Mouse (Mus musculus) adrenal gland (tissue): ENCODE data around the gene Tmem215.

ENCODE experiments used
- intact Hi-C: fragments of 180-260 bp; cut with DNase I; formaldehyde crosslinking; loops from one replicate; pipeline ENCODE4 v1.15.1; 2025
- long read RNA-seq, 2 experiments: library from polyadenylated mRNA; unstranded; transcript quantifications; one replicate each; pipeline ENCODE4 v2.0.0; 2020; ENCODE audit warnings: borderline replicate concordance in 1 of 2; ENCODE audit not compliant: insufficient replicate concordance in 1 of 2

Tmem215 gene
- long read RNA-seq, experiment 1, full-length matches to known transcripts = 2 of 2 reads
- long read RNA-seq, experiment 1, partial matches to known transcripts = 0 of 2 reads
- long read RNA-seq, experiment 1, other reads (novel, unspliced or antisense) = 0 of 2 reads
- long read RNA-seq, experiment 2 = 0 reads

DNA sequence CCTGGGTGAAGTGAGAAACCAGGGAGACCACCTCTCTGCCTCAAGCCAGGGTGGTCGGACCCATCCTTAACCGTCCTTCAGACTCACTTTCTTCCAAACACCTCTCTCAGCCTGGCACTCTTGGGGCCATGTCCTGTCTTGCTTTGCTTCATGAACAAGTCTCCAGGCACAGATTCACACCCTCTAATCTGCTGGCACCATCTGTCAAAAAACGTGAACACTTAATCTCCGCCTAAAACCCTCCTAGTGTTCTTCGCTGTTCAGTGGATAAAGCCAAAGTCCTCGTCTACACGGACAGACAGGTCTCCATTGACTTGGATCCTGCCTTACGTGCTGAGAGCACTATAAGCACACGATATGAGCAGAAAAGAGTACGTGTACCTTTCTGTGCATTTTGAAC is at the start of gene Tmem215:
Gene Tmem215 (plus strand): TSS at position 301 of the 400 bp plus-strand sequence.
- intact Hi-C loops = no loop called here

DNA sequence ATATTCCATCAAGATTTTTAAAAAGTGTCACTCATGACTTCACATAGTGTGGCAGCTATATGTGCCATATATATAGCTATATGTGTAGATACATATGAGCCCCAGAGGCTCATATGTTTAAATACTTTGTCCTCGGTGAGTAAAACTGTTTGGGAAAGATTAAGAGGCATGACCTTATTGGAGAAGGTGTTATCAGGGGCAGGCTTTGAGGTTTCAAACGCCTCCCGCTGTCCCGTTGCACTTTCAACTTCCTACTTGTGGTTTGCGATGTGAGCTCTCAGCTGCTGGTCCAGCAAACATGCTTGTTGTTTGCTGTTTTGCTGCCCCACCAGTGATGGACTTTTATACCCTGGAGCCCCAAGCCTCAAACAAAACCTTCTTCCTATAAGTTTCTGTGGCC is 40.1 kb upstream of the Tmem215 start:
- intact Hi-C loops = no loop called here

DNA sequence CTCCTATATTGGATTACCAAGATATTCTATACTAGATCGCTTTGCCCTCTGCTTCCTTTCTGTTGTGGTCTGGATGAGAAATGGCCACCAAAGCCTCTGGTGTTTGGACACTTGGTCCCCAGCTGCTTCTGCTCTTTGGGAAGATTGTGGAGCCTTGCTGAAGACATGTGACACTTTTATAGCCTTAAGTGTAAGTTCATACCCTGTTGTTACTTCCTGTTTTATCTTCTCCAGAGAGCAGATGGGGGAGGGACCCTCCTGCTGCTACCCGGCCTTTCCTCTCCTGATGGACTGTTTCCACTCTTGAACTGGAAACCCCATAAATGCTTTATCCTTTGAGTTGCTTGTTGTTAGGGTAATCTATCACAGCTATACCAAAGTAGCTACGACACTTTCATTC is 38.6 kb upstream of the Tmem215 start:
- intact Hi-C loops = no loop called here

DNA sequence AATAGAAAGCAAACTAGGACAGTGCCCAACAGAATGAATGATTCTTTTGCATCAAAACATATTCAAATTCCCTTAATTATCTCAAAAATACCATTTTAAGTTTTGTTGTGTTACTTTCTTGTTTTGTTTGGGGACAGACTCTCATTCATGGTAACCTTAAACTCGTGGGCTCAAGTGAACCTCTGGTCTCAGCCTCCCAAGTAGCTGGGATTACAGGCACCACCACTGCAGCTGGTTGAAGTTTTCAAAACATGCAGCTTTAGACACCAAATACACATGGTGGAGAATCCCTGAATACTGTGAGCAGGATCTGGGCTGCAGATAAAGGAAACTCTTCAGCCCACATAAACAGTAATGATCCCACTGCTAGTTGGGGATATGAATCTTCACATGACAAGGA is 37.6 kb upstream of the Tmem215 start:
- intact Hi-C loops = no loop called here

DNA sequence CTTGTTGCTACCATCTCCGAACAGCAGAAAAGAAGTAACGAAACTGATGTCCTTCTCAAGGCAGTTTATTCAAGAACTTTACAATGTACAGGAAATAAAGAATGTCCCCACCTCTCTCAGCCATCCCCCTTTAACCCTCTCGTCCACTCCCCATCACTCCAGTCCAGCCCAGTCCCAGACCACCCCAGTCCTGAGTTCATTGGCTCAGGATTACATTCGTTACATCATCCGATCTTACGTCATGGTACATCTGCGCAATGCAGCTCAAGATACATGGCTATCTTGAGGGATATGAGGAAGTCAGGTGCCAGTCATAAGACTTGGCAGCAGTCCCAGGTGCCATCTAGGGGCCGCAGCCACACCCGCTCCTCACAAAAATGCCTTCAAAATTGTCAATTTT is 28.4 kb upstream of the Tmem215 start:
- intact Hi-C loops = no loop called here

DNA sequence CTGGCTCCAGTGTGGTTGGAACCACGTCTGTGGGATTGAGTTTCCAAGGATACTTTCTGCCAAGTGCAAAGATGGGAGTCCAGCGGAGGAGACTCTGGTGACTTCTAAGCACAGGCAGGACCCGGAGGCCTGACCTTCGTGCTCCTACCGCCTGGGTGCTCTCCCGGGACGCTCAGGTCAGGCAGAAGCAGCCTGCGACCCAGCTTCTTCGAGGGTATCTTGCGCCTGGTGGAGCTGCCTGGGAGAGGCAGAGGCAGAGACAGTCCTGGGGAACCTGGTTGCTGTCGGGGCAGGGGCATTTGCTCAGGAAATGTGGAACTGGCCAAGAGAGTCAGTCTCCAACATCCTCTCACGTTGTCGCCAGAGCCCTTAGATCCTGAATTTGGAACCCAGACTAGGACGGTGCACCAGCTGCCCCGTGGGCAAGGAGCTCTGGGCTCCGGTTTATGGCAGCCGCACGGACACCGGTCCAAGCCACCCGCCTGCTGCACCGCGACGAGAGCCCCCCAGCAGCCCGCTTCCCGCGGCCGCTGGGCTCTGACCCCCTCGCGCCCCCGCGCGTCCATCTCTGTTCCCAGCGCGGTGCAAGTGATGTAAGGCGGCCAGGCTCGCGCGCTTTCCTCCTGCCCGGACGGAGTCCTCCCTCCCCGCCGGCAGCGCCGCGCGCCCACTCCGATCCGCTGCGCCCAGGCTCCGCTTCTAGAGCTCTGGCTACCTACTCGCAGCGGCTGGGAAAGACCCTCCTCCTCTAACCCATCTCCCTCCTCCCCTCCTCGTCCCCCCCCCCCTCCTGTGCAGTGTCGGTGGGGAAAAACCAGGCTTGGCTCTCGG is 935 bp downstream of the Tmem215 start:
- intact Hi-C loops = no loop called here

DNA sequence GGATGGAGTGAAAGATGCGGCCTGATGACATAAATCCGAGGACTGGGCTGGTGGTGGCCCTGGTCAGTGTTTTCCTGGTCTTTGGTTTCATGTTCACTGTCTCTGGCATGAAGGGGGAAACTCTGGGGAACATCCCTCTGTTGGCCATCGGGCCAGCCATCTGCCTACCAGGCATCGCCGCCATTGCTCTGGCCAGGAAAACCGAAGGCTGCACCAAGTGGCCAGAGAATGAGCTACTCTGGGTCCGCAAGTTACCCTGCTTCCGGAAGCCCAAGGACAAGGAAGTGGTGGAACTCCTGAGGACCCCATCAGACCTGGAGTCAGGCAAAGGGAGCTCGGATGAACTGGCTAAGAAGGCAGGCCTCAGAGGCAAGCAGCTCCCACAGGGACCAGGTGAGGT is 1.9 kb downstream of the Tmem215 start:
- intact Hi-C loops = no loop called here

DNA sequence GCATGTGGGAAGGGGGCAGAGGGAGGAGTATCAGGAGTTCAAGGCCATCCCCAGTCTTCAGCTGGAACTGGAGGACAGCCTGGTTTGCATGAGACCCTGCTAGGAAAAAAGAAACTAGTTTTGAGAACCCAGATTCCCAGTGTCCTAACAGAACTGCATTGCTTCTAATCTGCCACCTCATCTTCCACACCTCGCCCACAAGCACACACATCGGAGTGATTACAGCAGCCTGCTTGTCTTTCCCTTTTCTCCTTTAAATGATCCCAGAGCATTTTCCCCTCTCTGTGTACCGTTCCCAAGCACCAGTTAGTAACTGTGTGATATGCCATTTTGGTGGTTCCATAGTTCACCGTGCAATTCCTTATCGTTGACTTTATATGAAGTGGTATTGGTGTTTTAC is 6.0 kb downstream of the Tmem215 start:
- intact Hi-C loops = no loop called here

DNA sequence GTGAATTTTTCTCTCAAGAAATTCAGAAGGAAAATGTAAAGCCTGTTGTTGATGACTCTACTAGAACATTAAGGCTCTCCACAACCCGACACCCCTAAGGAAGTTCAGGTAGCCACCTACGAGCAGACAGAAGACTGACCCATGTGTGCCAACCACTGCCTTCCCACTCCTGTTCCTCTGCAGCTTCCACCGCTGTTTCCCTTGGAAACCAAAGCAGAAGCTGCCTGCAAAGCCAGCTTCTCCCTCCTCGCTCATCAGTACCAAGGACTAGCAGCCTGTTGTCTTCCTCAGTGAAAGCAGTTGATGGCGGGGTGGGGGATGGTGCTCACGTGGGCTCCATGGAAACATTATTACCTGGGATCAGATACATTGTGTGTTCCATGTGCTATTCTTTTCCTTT is 14.6 kb downstream of the Tmem215 start:
- intact Hi-C loops = no loop called here

DNA sequence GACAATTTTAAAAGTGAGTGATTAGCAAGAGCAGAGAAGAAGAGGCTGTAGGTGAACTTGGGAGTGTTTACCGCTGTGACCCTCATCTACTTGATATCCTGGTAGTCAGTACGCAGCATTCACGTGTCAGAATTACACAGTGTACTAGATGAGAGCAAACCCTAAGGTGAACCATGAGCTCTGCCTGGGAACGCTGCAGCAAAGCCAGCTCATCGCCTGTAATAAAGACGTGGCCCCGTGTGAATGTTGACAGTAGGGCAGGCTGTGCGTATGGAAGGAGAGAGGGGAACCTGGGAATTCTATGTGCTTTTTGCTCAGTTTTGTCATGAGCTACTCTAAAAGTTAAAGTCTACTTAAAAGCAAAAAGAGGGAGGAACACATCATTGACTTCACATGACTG is 19.8 kb downstream of the Tmem215 start:
- intact Hi-C loops = no loop called here

DNA sequence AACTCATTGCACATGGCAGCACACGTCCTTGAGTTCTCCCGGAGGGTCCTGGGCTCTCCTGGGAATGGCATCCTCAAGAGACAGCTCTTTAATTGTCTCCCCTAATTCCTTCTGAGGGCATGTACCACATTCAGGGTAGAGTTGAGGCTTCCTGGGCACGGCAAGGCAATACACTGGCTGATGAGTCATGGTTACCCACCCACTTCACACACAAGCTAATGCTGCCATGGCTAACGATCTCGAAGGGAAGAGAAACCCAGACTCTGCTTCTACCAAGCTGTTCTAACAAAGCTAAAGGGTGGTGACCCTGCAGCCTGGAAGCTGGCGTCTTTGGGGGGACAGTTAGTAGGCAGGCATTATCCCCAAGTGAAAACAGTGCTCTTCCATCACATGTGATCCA is 24.4 kb downstream of the Tmem215 start:
- intact Hi-C loops = no loop called here

DNA sequence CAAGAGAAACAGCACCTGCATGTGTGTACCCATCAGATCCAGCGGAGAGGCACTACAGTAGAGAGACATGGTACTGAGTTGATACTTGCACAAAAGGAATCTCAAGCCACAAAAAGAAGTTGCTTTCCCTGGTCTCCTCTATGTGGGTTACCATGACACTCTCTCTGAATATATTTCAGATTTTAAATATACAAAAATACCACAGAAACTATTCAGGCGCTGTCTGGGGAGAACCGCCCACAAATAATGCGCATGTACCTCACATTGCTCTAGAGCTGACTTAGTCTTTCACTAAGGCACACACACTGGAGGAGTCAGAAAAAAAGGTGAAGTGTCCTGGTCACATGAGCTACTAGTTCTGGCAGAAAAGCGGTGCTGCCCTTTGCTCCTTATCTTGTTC is 24.8 kb downstream of the Tmem215 start:
- intact Hi-C loops = no loop called here

DNA sequence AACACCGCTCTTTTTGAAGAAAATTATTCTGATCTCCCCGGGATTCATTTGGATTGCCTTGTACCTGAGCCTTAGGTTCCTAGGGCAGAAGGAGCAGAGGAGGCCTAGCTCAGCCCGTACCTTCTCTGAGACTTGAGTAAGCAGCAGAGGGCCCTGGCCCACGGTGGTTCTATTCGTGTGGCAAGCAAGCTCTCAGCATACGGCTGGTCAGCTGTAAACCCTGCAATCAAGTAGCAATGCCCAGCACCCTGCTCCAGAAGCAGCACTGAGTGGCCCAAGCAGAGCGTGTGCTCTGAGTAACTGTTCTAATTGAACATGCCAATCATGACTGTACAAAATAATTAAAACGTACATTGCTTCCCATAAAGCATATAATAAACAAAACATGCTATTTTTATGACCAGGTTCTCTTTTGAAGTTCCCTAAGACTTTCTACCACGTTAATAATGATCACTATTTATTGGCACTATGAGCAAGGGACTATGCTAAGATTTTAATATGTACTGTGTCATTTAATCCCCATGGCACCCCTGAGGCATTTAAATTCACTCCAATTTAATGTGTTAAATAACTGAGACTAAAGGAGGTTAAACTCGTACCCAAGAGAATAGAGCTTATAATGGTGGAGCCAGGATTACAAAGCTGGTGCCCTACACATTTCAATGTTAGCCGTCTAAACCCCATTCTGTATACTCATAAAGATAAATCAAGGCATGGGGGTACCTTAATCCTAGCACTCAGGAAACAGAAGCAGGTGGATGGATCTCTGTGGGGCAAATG is 28.0 kb downstream of the Tmem215 start:
- intact Hi-C loops = no loop called here

DNA sequence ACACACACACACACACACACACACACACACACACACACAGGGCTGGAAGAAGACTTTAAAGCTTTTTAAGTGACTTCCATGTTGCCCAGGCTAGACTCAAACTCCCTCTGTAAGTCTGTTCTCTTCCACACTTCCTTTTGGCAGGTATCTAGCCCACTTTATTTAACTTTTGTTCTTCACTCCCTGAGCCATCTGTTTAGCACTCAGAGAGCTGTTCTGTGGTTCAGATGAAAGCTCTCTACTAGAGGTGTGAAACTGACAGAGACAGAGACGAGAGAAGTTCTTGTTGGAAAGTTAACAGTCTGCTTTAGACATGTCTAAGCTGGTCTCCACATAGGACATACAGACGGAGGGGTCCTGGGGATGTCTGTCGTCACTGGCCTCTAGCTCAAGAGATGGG is 30.5 kb downstream of the Tmem215 start:
- intact Hi-C loops = no loop called here

DNA sequence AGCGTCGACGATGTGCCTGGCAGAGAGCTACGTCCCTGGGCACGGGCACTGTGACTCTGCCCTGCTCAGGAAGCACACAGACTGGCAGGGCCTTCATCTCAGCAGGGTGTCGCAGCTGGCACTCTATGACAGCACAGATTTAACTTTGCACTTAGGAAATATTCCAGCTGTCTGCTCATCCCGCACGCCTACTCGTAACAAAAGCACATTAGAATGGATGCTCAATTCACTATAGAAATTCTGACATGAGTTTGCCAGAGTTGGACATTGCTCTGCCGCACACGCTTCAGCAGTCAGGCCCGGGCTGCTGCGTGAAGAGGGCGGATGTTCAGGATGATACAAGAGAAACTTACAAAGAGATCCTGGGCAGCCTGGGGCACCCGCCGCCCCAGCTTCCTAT is 37.6 kb downstream of the Tmem215 start:
- intact Hi-C loops = no loop called here

DNA sequence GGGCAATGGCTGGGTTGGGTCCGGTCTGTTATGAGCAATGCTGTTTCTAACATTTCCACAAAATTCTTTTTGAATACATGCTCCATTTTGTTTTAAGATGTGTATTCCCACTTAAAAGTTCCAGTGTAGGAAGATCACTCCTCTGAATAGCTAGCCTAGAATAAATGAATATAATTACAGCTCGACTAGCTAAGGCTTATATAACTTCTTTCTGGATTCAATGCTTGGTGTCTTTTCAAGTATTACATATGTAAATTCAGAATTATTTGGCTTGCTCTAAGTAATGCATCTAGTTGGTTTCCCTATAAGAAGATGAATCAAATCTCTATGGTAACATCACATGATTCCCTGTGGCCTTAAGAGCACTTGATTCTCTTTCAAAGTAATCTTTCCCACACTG is 41.3 kb downstream of the Tmem215 start:
- intact Hi-C loops = no loop called here

DNA sequence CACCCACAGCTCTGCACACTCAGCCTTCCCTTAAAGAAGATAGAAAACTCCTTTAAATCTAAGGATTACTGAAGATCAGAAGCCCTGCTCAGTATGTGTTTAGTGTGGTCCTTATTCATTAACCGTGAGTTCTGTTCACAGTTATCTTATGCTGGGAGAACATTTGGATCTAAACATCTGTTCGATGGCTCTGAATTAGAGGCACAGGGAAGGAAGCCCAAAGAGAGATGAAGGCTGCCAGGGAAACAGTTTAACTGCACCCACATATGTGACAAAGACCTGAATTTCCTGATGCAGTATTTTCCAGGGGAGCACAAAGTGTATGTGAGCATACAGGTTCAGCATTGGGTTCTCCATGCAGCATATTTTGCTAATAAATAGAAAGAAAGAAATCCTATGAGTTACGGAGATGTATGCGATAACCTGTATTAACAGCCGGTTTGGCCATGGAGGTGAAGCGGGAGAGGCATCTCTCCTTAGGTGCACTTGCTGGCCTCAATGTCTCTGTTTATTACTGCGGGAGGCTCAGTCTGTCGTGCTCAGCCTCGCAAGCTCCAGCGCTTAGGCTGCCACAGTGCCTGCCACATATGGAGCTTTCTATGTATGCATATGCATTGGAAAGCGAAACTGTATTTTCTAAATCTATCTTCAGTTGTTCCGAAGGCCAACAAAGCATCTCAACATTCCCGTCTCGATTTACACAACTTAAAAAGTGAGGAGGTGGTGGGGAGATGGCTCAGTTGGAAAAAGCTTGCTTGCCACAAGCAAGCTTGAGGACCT is 46.8 kb downstream of the Tmem215 start:
- intact Hi-C loops = no loop called here
